Mouse (Mus musculus) liver, embryonic 13.5 days (tissue): ENCODE results near the gene Rnf114. TPM values are rescaled to one million over a fixed set of nuclear protein-coding genes. Genes with fewer than 3 reads are reported as not detected.

ENCODE experiments used
- ATAC-seq: fragments of 200-750 bp; cut with Nextera tagmentation; 2 replicates; pipeline ENCODE4 v1.8.0; 2017; ENCODE audit warnings: low read depth, mild to moderate bottlenecking, moderate number of reproducible peaks, moderate library complexity
- DNase-seq: peaks from one replicate; pipeline ENCODE4 v3.0.0; 2022
- H3K27ac ChIP-seq: fragments of 300-500 bp; sonication (generic); 2 replicates; pipeline ENCODE4 v1.5.1; 2015; ENCODE audit warnings: moderate library complexity, mild to moderate bottlenecking, inconsistent platforms
- H3K27me3 ChIP-seq: fragments of 300-500 bp; sonication (generic); 2 replicates; pipeline ENCODE4 v1.6.1; 2015; ENCODE audit warnings: mild to moderate bottlenecking, inconsistent platforms
- H3K36me3 ChIP-seq: fragments of 300-500 bp; sonication (generic); 2 replicates; pipeline ENCODE4 v1.6.1; 2015; ENCODE audit warnings: mild to moderate bottlenecking, inconsistent platforms
- H3K4me1 ChIP-seq: fragments of 300-500 bp; sonication (generic); replicated peaks from 2 replicates; pipeline ENCODE4 v1.6.1; 2015; ENCODE audit warnings: inconsistent platforms
- H3K4me2 ChIP-seq: fragments of 300-500 bp; sonication (generic); 2 replicates; pipeline ENCODE4 v1.6.1; 2015; ENCODE audit warnings: inconsistent platforms, mild to moderate bottlenecking, moderate library complexity
- H3K4me3 ChIP-seq: fragments of 300-500 bp; sonication (generic); replicated peaks from 2 replicates; pipeline ENCODE4 v1.5.1; 2015; ENCODE audit warnings: mild to moderate bottlenecking, inconsistent platforms
- H3K9ac ChIP-seq: fragments of 300-500 bp; sonication (generic); 2 replicates; pipeline ENCODE4 v1.6.1; 2015; ENCODE audit warnings: mild to moderate bottlenecking, inconsistent platforms
- H3K9me3 ChIP-seq: fragments of 300-500 bp; sonication (generic); replicated peaks from 2 replicates; pipeline ENCODE4 v1.6.1; 2016; ENCODE audit warnings: inconsistent platforms
- WGBS: fragments of 180-500 bp; shearing (Covaris S2); methylation state at CpG from one replicate; pipeline ENCODE4 v1.1.7; 2015; ENCODE audit not compliant: insufficient replicate concordance; 5-methylcytosine and 5-hydroxymethylcytosine counted together
- polyA plus RNA-seq: library from polyadenylated mRNA; unstranded; fragments of >200 nt; fragmentation: Nextera tagmentation; extraction: Ambion mirVana; gene quantifications from 2 replicates; pipeline ENCODE4 v1.2.1, GENCODE M21; 2015

Rnf114 gene
- polyA plus RNA-seq, 1 experiment from 2014 or later: 32.5 TPM

DNA sequence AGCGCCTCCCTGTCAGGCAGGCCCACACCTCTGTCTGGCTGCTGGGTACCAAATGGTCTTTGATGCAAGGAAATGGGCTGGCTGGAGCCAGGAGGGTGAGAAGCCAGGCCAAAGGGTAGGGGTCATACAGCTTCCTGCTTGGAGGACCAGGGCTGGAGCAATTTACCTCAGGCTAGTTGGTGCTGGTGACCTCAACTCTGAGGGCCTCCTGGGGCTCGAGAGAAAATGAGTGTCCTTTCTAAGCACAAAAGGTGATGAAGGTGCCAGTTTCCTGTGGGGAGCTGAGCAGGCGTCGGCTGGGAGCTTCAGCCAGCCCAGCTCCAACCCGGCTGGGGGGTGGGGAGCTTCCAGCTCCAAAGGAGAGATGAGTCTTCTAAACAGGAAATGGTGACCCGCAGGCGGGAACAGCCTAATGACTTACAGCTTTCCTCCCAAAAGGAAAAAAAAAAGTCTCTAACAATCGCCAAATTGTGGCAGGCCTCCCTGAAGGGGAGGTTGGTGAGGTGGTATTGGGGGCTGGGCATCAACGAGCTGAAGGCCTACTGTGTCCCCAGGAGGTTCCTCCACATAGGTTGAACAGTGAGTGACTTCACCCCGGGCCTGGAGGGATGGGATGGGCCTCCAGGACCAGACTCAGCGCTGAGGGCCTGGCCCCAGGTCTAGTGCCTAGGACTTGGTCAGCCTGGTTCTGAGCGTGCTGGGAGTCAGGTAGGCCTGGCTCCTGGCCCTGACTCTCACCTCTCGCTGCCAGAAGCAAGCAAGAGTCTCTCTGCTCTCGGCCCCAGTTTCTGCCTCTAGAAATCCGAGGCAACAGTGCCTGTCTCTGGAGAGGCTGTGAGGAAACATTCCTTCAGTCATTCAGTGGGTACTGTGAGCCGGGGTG is 50.9 kb downstream of the Rnf114 start:
- Histone ChIP-seq H3K9ac (no peak overlapping the region), H3K27me3 (peaks cover 34% of the 10 kb centered on the region), H3K36me3 (no peaks in the 10 kb centered on the region; the same call in 1 of the 2 replicates), H3K4me3 (no peak overlapping the region), H3K4me1 (peaks cover 30% of the 10 kb centered on the region), H3K27ac (peak overlapping the region; percentile 75), H3K4me2 (no peak overlapping the region), H3K9me3 (no peaks in the 10 kb centered on the region)
- DNase-seq (no peak), ATAC-seq (no peak)
- WGBS: 37% methylated on average over 16 of the region's 16 CpGs

- no peak for DNase-seq
- Histone ChIP-seq H3K27me3 (peaks cover 28% of the 10 kb centered on the region), H3K9me3 (no peaks in the 10 kb centered on the region), H3K27ac (peak overlapping the region; percentile 75), H3K36me3 (no peaks in the 10 kb centered on the region; the same call in 1 of the 2 replicates), H3K9ac (no peak overlapping the region), H3K4me3 (no peak overlapping the region), H3K4me2 (no peak overlapping the region), H3K4me1 (peaks cover 24% of the 10 kb centered on the region)
- ATAC-seq: no peak
- WGBS: 49% methylated on average over 4 of the region's 4 CpGs
Observed at GRCm38 (mm10) chr2:167544004-167544356, 51.5 kb downstream of the Rnf114 start.

DNA sequence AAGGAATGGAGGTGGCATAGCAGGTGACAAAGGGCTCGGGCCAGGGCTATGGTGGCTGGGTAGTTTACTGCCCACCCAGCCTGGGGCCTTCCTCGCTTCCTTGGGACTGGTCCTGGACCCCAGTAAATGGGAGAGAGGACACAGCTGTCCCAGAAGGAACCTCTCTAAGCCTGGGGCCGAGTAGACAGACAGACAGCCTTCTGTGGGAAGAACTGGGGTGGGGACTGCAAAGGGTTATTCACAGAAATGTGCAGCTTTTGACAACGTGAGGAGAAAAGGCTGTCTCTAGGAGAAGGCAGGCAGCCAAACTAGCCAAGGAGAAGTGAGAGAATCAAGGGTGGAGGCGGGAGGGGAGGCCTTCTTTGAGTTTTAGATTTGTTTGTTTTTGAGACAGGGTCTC is 52.0 kb downstream of the Rnf114 start:
- no peak overlapping the region for H3K4me3 ChIP-seq
- H3K27ac ChIP-seq: peak overlapping the region; percentile 75; the same call in 1 of the 2 replicates
- WGBS: 45% methylated on average over 5 of the region's 5 CpGs
- H3K9ac ChIP-seq: no peak overlapping the region
- H3K4me1 ChIP-seq: peaks cover 22% of the 10 kb centered on the region
- DNase-seq (no peak), ATAC-seq (no peak)
- H3K36me3 ChIP-seq: no peaks in the 10 kb centered on the region; the same call in 1 of the 2 replicates
- peaks cover 23% of the 10 kb centered on the region for H3K27me3 ChIP-seq
- H3K9me3 ChIP-seq: no peaks in the 10 kb centered on the region
- no peak overlapping the region for H3K4me2 ChIP-seq

- no peak overlapping the region for H3K9ac ChIP-seq
- no peak overlapping the region; the same call in 1 of the 2 replicates for H3K27ac ChIP-seq
- no peak overlapping the region for H3K4me3 ChIP-seq
- H3K9me3 ChIP-seq: no peaks in the 10 kb centered on the region
- H3K4me2 ChIP-seq: no peak overlapping the region
- ATAC-seq (no peak), DNase-seq (no peak)
- H3K4me1 ChIP-seq: peaks cover 11% of the 10 kb centered on the region
- WGBS: 63% methylated on average over 18 of the region's 18 CpGs
- H3K36me3 ChIP-seq: no peaks in the 10 kb centered on the region; the same call in 1 of the 2 replicates
- 0 out of 2 replicates have a peak, but pooled peaks cover 2% of the 10 kb centered on the region for H3K27me3 ChIP-seq
Observed at GRCm38 (mm10) chr2:167546447-167547195, 54.2 kb downstream of the Rnf114 start.

GRCm38 (mm10) chr2:167547444-167547843 is 55.0 kb downstream of the Rnf114 start:
- Histone ChIP-seq H3K4me3 (no peak overlapping the region), H3K4me1 (peaks cover 7% of the 10 kb centered on the region), H3K9me3 (no peaks in the 10 kb centered on the region), H3K27me3 (no peaks in the 10 kb centered on the region), H3K4me2 (no peak overlapping the region), H3K9ac (no peak overlapping the region), H3K36me3 (no peaks in the 10 kb centered on the region; the same call in 1 of the 2 replicates), H3K27ac (no peak overlapping the region)
- ATAC-seq (no peak), DNase-seq (no peak)
- WGBS: 67% methylated on average over 8 of the region's 8 CpGs

DNA sequence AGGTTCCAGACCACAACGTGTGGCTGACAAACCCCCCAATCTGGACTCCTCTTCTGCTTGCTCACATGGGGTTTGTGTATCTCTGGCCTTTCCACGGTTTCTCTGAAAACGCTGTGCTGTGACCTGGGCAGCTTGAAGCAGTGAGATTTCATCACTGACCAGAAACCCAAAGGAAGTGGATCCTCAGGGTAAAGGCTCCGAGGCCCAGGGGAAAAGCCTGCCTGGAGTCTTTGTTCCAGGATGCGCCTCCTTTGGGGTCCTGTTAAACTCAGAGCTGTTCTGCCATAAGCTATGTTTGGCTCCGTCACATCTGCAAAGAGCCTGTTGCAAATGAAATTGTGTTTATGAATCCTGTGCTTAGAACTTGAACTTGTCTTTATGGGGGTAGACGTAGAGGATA is 56.5 kb downstream of the Rnf114 start:
- Histone ChIP-seq H3K36me3 (no peaks in the 10 kb centered on the region), H3K27ac (no peak overlapping the region), H3K27me3 (no peaks in the 10 kb centered on the region), H3K9me3 (no peaks in the 10 kb centered on the region), H3K4me1 (peaks cover 5% of the 10 kb centered on the region; the same call in 1 of the 2 replicates), H3K9ac (no peak overlapping the region), H3K4me2 (no peak overlapping the region), H3K4me3 (no peak overlapping the region)
- no peak for DNase-seq
- 59% methylated on average over 7 of the region's 7 CpGs for WGBS
- ATAC-seq: no peak

- 0 out of 2 replicates have a peak, but pooled peaks cover 5% of the 10 kb centered on the region for H3K4me1 ChIP-seq
- no peak overlapping the region for H3K27ac ChIP-seq
- ATAC-seq (no peak), DNase-seq (no peak)
- H3K9me3 ChIP-seq: no peaks in the 10 kb centered on the region
- H3K4me2 ChIP-seq: no peak overlapping the region
- no peak overlapping the region for H3K4me3 ChIP-seq
- 61% methylated on average over 8 of the region's 8 CpGs for WGBS
- H3K36me3 ChIP-seq: no peaks in the 10 kb centered on the region
- H3K9ac ChIP-seq: no peak overlapping the region
- H3K27me3 ChIP-seq: no peaks in the 10 kb centered on the region
Observed at GRCm38 (mm10) chr2:167550341-167550854, 58.0 kb downstream of the Rnf114 start.

DNA sequence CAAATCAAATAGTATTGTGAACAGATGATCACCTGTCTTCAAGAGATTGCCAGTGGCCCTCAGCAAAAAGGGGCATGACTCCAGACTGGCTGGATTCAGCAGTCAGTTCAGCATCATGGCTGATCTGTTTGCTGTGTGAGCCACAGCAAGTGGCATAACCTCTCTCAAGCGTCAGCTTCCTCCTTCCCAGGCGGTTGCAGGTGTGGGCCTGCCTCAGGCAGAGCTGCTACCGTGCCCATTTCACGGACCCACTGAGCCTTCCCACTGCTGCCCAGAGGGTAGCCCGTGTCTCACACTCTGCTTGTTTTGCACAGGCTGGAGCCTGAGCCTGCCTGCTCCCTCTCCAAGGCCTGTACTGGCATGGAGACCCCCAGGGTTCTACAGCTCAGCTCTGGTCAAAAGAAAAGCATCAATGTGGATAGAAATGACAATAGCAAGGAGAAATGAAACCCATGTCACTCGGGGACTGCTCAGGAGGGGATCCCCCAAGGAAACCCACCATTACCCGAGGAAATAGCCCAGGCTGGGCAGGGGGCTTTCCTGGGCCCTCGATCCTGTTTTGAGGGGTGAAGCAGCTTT is 59.0 kb downstream of the Rnf114 start:
- WGBS: 48% methylated on average over 8 of the region's 8 CpGs
- Histone ChIP-seq H3K4me2 (no peak overlapping the region), H3K36me3 (no peaks in the 10 kb centered on the region), H3K27ac (no peak overlapping the region), H3K27me3 (no peaks in the 10 kb centered on the region), H3K4me3 (no peak overlapping the region), H3K9ac (no peak overlapping the region), H3K4me1 (0 out of 2 replicates have a peak, but pooled peaks cover 5% of the 10 kb centered on the region), H3K9me3 (no peaks in the 10 kb centered on the region)
- no peak for ATAC-seq
- no peak for DNase-seq

GRCm38 (mm10) chr2:167552292-167552691 is 59.8 kb downstream of the Rnf114 start:
- DNase-seq: no peak
- Histone ChIP-seq H3K4me2 (no peak overlapping the region), H3K27ac (no peak overlapping the region), H3K27me3 (no peaks in the 10 kb centered on the region), H3K9me3 (no peaks in the 10 kb centered on the region), H3K9ac (no peak overlapping the region), H3K4me1 (0 out of 2 replicates have a peak, but pooled peaks cover 5% of the 10 kb centered on the region), H3K36me3 (no peaks in the 10 kb centered on the region), H3K4me3 (no peak overlapping the region)
- ATAC-seq: no peak
- WGBS: 62% methylated on average over 4 of the region's 4 CpGs

DNA sequence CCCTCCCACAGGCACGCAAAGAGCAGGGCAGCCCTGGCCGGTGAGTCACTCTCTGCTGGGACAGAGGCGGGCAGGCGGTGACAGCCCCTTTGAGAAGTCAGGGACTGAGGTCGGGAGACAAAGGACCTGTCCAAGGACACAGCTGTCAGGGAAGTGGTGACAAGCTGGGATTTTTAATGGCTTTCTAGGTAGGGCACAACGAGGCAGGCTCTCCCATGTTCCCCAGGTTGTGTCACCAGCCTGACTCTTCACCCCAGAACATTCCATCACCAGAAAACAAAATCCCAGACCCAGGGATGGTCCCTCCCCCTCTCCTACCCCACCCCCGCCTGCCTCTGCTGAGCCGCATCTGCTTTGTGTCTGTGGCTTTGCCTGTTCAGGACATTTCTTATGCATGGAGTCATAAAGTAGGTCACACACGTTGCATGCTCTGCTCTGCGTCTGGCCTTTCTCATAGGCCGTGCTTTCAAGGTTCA is 60.5 kb downstream of the Rnf114 start:
- 41% methylated on average over 11 of the region's 11 CpGs for WGBS
- ATAC-seq: no peak

GRCm38 (mm10) chr2:167555766-167556165 is 63.3 kb downstream of the Rnf114 start:
- 55% methylated on average over 5 of the region's 5 CpGs for WGBS
- no peak overlapping the region for H3K4me3 ChIP-seq
- no peak overlapping the region for H3K4me2 ChIP-seq
- H3K9ac ChIP-seq: no peak overlapping the region
- H3K27ac ChIP-seq: no peak overlapping the region
- H3K9me3 ChIP-seq: no peaks in the 10 kb centered on the region
- H3K27me3 ChIP-seq: peaks cover 24% of the 10 kb centered on the region
- DNase-seq (no peak), ATAC-seq (no peak)
- H3K36me3 ChIP-seq: no peaks in the 10 kb centered on the region
- H3K4me1 ChIP-seq: peaks cover 8% of the 10 kb centered on the region; the same call in 1 of the 2 replicates

More for the DNA sequence above, 60.5 kb downstream of the Rnf114 start:
- Histone ChIP-seq H3K4me3 (no peak overlapping the region), H3K9ac (no peak overlapping the region), H3K4me2 (no peak overlapping the region), H3K27me3 (no peaks in the 10 kb centered on the region; the same call in 1 of the 2 replicates), H3K9me3 (no peaks in the 10 kb centered on the region), H3K27ac (no peak overlapping the region), H3K36me3 (no peaks in the 10 kb centered on the region), H3K4me1 (0 out of 2 replicates have a peak, but pooled peaks cover 5% of the 10 kb centered on the region)
- no peak for DNase-seq
